Mouse (Mus musculus) stomach, embryonic 14.5 days (tissue): ENCODE results near the gene Gm10376. TPM values are rescaled to one million over a fixed set of nuclear protein-coding genes. Genes with fewer than 3 reads are reported as not detected.
"Not testable (repeated sequence)": the region's sequence is repeated elsewhere in the genome, so short reads cannot be mapped to it uniquely, and the experiment has no call there.

Source experiments
- ATAC-seq: fragments of 200-750 bp; cut with Nextera tagmentation; 2 replicates; pipeline ENCODE4 v1.8.0; 2017; ENCODE audit warnings: low read depth, moderate TSS enrichment; ENCODE audit not compliant: insufficient number of reproducible peaks, insufficient read depth, low FRiP score
- H3K27ac ChIP-seq: fragments of 300-500 bp; sonication (generic); 2 replicates; pipeline ENCODE4 v1.5.1; 2014; ENCODE audit warnings: mild to moderate bottlenecking, low read length, moderate library complexity, mixed read lengths
- H3K27me3 ChIP-seq: fragments of 300-500 bp; sonication (generic); 2 replicates; pipeline ENCODE4 v1.6.1; 2014; ENCODE audit warnings: low read length, control low read depth, mixed read lengths; ENCODE audit not compliant: control insufficient read depth, insufficient read depth
- H3K36me3 ChIP-seq: fragments of 300-500 bp; sonication (generic); 2 replicates; pipeline ENCODE4 v1.6.1; 2014; ENCODE audit warnings: mild to moderate bottlenecking, control low read depth, low read length, moderate library complexity, mixed read lengths; ENCODE audit not compliant: control insufficient read depth, insufficient read depth
- H3K4me1 ChIP-seq: fragments of 300-500 bp; sonication (generic); 2 replicates; pipeline ENCODE4 v1.6.1; 2014; ENCODE audit warnings: low read length, control low read depth, mixed read lengths; ENCODE audit not compliant: control insufficient read depth, insufficient read depth
- H3K4me2 ChIP-seq: fragments of 300-500 bp; sonication (generic); replicated peaks from 2 replicates; pipeline ENCODE4 v1.6.1; 2014; ENCODE audit warnings: low read depth, low read length, control low read depth
- H3K4me3 ChIP-seq: fragments of 300-500 bp; sonication (generic); 2 replicates; pipeline ENCODE4 v1.5.1; 2014; ENCODE audit warnings: low read depth, low read length, control low read depth
- H3K9ac ChIP-seq: fragments of 300-500 bp; sonication (generic); replicated peaks from 2 replicates; pipeline ENCODE4 v1.6.1; 2014; ENCODE audit warnings: low read depth, mild to moderate bottlenecking, control low read depth, low read length, moderate library complexity, mixed read lengths
- H3K9me3 ChIP-seq: fragments of 300-500 bp; sonication (generic); 2 replicates; pipeline ENCODE4 v1.6.1; 2016; ENCODE audit warnings: low read depth, low read length, control low read depth; ENCODE audit not compliant: control insufficient read depth
- WGBS: fragments of 180-500 bp; shearing (Covaris S2); extraction: QIAGEN DNeasy Blood & Tissue Kit; methylation state at CpG from one replicate; pipeline ENCODE4 v1.1.7; 2014; 5-methylcytosine and 5-hydroxymethylcytosine counted together
- polyA plus RNA-seq: library from polyadenylated mRNA; unstranded; fragments of >200 nt; fragmentation: Nextera tagmentation; extraction: Ambion mirVana; gene quantifications from 2 replicates; pipeline ENCODE4 v1.2.1, GENCODE M21; 2014

Gm10376 gene
- not detected in 2 replicates for polyA plus RNA-seq

- not testable (repeated sequence) for H3K9ac ChIP-seq, H3K36me3 ChIP-seq, H3K4me1 ChIP-seq, H3K27me3 ChIP-seq, H3K9me3 ChIP-seq, H3K27ac ChIP-seq, H3K4me2 ChIP-seq, H3K4me3 ChIP-seq, ATAC-seq
Observed at GRCm38 (mm10) chr14:43015528-43015927, at the start of gene Gm10376. Gm10376 (minus strand) TSS chr14:43015628.

- not testable (repeated sequence) for H3K4me1 ChIP-seq, H3K4me2 ChIP-seq, H3K27ac ChIP-seq, H3K36me3 ChIP-seq, ATAC-seq, H3K9me3 ChIP-seq, H3K9ac ChIP-seq, H3K27me3 ChIP-seq, H3K4me3 ChIP-seq
- 74% methylated on average over 4 of the region's 4 CpGs for WGBS
Observed at GRCm38 (mm10) chr14:43060179-43060578, 44.8 kb upstream of the Gm10376 start.

DNA sequence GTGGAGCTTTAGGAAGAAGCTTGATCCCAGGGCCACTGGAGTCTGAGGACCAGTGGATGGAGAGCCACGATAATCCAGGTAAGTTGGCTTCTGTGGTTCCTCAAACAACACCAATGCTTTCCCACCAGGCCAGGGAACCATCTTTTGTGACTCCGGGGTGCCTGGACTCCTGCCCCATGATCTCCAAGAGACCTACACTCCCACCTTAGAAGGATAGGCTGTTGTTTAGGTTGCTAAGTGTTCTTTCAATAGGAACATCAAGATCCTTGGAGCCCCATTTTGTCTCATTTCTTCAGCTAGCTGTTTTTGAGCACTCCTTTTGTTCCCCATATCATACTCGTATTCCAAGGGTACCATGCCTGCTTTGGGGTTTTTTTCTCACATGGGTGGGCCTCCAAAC, 42.6 kb upstream of the Gm10376 start:
- H3K4me1 ChIP-seq, H3K27ac ChIP-seq, H3K36me3 ChIP-seq, H3K4me3 ChIP-seq, ATAC-seq, H3K4me2 ChIP-seq, H3K27me3 ChIP-seq, H3K9me3 ChIP-seq, H3K9ac ChIP-seq: not testable (repeated sequence)
- WGBS: 83% methylated on average over 3 of the region's 3 CpGs

GRCm38 (mm10) chr14:42993524-42993923, 21.9 kb downstream of the Gm10376 start, which contains the start of gene Gm8082:
Gm8082 (minus strand) TSS chr14:42993624.
- not testable (repeated sequence) for H3K4me1 ChIP-seq, H3K27me3 ChIP-seq, H3K4me3 ChIP-seq, H3K4me2 ChIP-seq, H3K36me3 ChIP-seq, H3K27ac ChIP-seq, H3K9me3 ChIP-seq, ATAC-seq, H3K9ac ChIP-seq
- no CpG with 5 or more reads among the region's 1 CpGs for WGBS

Other genes with a start within 250 kb of the Gm10376 start
- gene Gm3015, start 246.8 kb downstream of the Gm10376 start, polyA plus RNA-seq: not detected in 2 replicates
- gene Gm10377, start 217.6 kb downstream of the Gm10376 start, polyA plus RNA-seq: not detected in 2 replicates
- gene Gm21977, start 162.2 kb downstream of the Gm10376 start, polyA plus RNA-seq: not detected in 2 replicates
- not detected in 2 replicates for gene Gm8082, start 22.0 kb downstream of the Gm10376 start, polyA plus RNA-seq
- gene Gm8094, start 61.0 kb upstream of the Gm10376 start, polyA plus RNA-seq: not detected in 2 replicates
- gene Gm8104, start 85.0 kb upstream of the Gm10376 start, polyA plus RNA-seq: not detected in 2 replicates
- not detected in 2 replicates for gene Gm7233, start 164.2 kb upstream of the Gm10376 start, polyA plus RNA-seq
- not detected in 2 replicates for gene Gm8122, start 219.7 kb upstream of the Gm10376 start, polyA plus RNA-seq
- gene Gm8126, start 243.0 kb upstream of the Gm10376 start, polyA plus RNA-seq: not detected in 2 replicates